Mouse (Mus musculus) left cerebral cortex, postnatal 14 days (tissue): Measurements from ENCODE around the gene Kirrel2. TPM values are rescaled to one million over a fixed set of nuclear protein-coding genes. Genes with fewer than 3 reads are reported as not detected.

Experiments
- DNase-seq, 2 experiments: peaks; one replicate each; pipeline ENCODE4 v3.0.0; 2021 to 2022; ENCODE audit warnings: low spot score in 2 of 2, mixed read lengths in 1 of 2
- intact Hi-C: fragments of 180-260 bp; cut with DNase I; formaldehyde crosslinking; loops from one replicate; pipeline ENCODE4 v1.15.1; 2025
- total RNA-seq, 2 experiments: library from RNA; stranded (reverse); gene quantifications; 2 replicates each; pipeline ENCODE4 v1.2.3; 2021

The Kirrel2 gene
- total RNA-seq, 2 experiments from 2014 or later = 6.1 to 8.0 TPM

GRCm38 (mm10) chr7:30421890-30422435 is 35.5 kb downstream of the Kirrel2 start:
- intact Hi-C loops = no loop called here
- peak; percentile 93 to 96 for DNase-seq

GRCm38 (mm10) chr7:30421175-30421889 is 36.2 kb downstream of the Kirrel2 start, which contains the start of gene Nfkbid:
TSS of gene Nfkbid (plus strand) at chr7:30421732.
- intact Hi-C loops = no loop called here
- DNase-seq = peak in 1 of 2 experiments; percentile 59

GRCm38 (mm10) chr7:30420673-30421072 is 36.8 kb downstream of the Kirrel2 start:
- intact Hi-C loops = no loop called here
- no peak for DNase-seq

GRCm38 (mm10) chr7:30419561-30420499 is 37.7 kb downstream of the Kirrel2 start, which contains the start of gene Hcst:
TSS of gene Hcst (minus strand) at chr7:30419854.
- no peak for DNase-seq
- intact Hi-C loops = no loop called here

GRCm38 (mm10) chr7:30417856-30418255 is 39.6 kb downstream of the Kirrel2 start:
- no peak for DNase-seq
- intact Hi-C loops = no loop called here

GRCm38 (mm10) chr7:30413596-30413995 is 43.9 kb downstream of the Kirrel2 start, which contains the start of gene Tyrobp:
TSS of gene Tyrobp (plus strand) at chr7:30413760.
- DNase-seq = no peak
- intact Hi-C loops = no loop called here

GRCm38 (mm10) chr7:30412735-30413147 is 44.7 kb downstream of the Kirrel2 start:
- intact Hi-C loops = no loop called here
- DNase-seq = no peak

GRCm38 (mm10) chr7:30411023-30411422 is 46.5 kb downstream of the Kirrel2 start:
- intact Hi-C loops = no loop called here
- DNase-seq = no peak

GRCm38 (mm10) chr7:30409789-30410188 is 47.7 kb downstream of the Kirrel2 start:
- intact Hi-C loops = no loop called here
- no peak for DNase-seq

GRCm38 (mm10) chr7:30408639-30409038 is 48.9 kb downstream of the Kirrel2 start:
- DNase-seq = no peak
- intact Hi-C loops = no loop called here

GRCm38 (mm10) chr7:30402343-30402742 is 55.1 kb downstream of the Kirrel2 start:
- intact Hi-C loops = no loop called here
- DNase-seq = no peak

- intact Hi-C loops = no loop called here
- no peak for DNase-seq
Observed at GRCm38 (mm10) chr7:30399671-30400070, 57.8 kb downstream of the Kirrel2 start.

Other genes with a start within 250 kb of the Kirrel2 start
- 10 to 100 TPM; 55.8 to 59.8 TPM for gene Polr2i, start 225.7 kb downstream of the Kirrel2 start, total RNA-seq
- 100 to 1,000 TPM; 149 to 153 TPM for gene Tbcb, start 225.4 kb downstream of the Kirrel2 start, total RNA-seq
- gene Ovol3, start 222.0 kb downstream of the Kirrel2 start, total RNA-seq = not detected
- gene Thap8, start 177.6 kb downstream of the Kirrel2 start, total RNA-seq = under 1 TPM in 1 of 2 experiments, not detected in 1; 0.26 TPM
- 1 to 10 TPM; 1.2 to 2.0 TPM for gene Wdr62, start 177.3 kb downstream of the Kirrel2 start, total RNA-seq
- gene Clip3, start 166.0 kb downstream of the Kirrel2 start, total RNA-seq = 100 to 1,000 TPM; 499 to 503 TPM
- gene Alkbh6, start 149.0 kb downstream of the Kirrel2 start, total RNA-seq = 10 to 100 TPM; 53.4 to 55.3 TPM
- 1 to 10 TPM; 6.9 to 8.2 TPM for gene Syne4, start 142.9 kb downstream of the Kirrel2 start, total RNA-seq
- under 1 TPM; 0.40 to 0.44 TPM for gene E130208F15Rik, start 135.9 kb downstream of the Kirrel2 start, total RNA-seq
- gene Sdhaf1, start 133.8 kb downstream of the Kirrel2 start, total RNA-seq = 10 to 100 TPM in 1 of 2 experiments, 1 to 10 TPM in 1; 7.3 to 10.2 TPM
- gene Lrfn3, start 94.9 kb downstream of the Kirrel2 start, total RNA-seq = 10 to 100 TPM; 39.1 to 42.5 TPM
- gene Tyrobp, start 43.9 kb downstream of the Kirrel2 start, total RNA-seq = 10 to 100 TPM; 24.9 to 26.1 TPM
- 1 to 10 TPM in 1 of 2 experiments, not detected in 1; 2.6 TPM for gene Hcst, start 37.8 kb downstream of the Kirrel2 start, total RNA-seq
- gene Nfkbid, start 36.0 kb downstream of the Kirrel2 start, total RNA-seq = 1 to 10 TPM; 2.8 to 4.2 TPM
- 1,000 to 10,000 TPM; 1,098 to 1,148 TPM for gene Aplp1, start 12.2 kb downstream of the Kirrel2 start, total RNA-seq
- under 1 TPM; 0.35 to 0.53 TPM for gene Nphs1, start 625 bp upstream of the Kirrel2 start, total RNA-seq
- gene Prodh2, start 35.9 kb upstream of the Kirrel2 start, total RNA-seq = not detected
- gene Arhgap33, start 77.4 kb upstream of the Kirrel2 start, total RNA-seq = 100 to 1,000 TPM; 233 to 246 TPM
- 10 to 100 TPM in 1 of 2 experiments, 1 to 10 TPM in 1; 5.3 to 10.8 TPM for gene Hspb6, start 94.5 kb upstream of the Kirrel2 start, total RNA-seq
- 1 to 10 TPM; 2.7 to 3.8 TPM for gene Proser3, start 94.6 kb upstream of the Kirrel2 start, total RNA-seq
- gene Lin37, start 102.1 kb upstream of the Kirrel2 start, total RNA-seq = 10 to 100 TPM; 37.5 to 39.0 TPM
- 10 to 100 TPM; 60.2 to 61.4 TPM for gene U2af1l4, start 105.6 kb upstream of the Kirrel2 start, total RNA-seq
- 1 to 10 TPM; 3.8 to 4.6 TPM for gene Gm49396, start 105.7 kb upstream of the Kirrel2 start, total RNA-seq
- 10 to 100 TPM; 81.0 to 81.3 TPM for gene Psenen, start 105.9 kb upstream of the Kirrel2 start, total RNA-seq
- gene Igflr1, start 107.7 kb upstream of the Kirrel2 start, total RNA-seq = 1 to 10 TPM; 1.1 to 1.6 TPM
- 10 to 100 TPM; 48.5 to 49.0 TPM for gene Kmt2b, start 131.0 kb upstream of the Kirrel2 start, total RNA-seq
- gene Zbtb32, start 141.2 kb upstream of the Kirrel2 start, total RNA-seq = not detected
- gene Upk1a, start 155.2 kb upstream of the Kirrel2 start, total RNA-seq = under 1 TPM; 0.32 to 0.48 TPM
- gene Cox6b1, start 168.5 kb upstream of the Kirrel2 start, total RNA-seq = 100 to 1,000 TPM; 783 to 807 TPM
- gene Etv2, start 178.2 kb upstream of the Kirrel2 start, total RNA-seq = not detected
- gene Rbm42, start 192.6 kb upstream of the Kirrel2 start, total RNA-seq = 10 to 100 TPM; 67.9 to 69.0 TPM
- 1 to 10 TPM; 5.9 to 6.5 TPM for gene Haus5, start 207.3 kb upstream of the Kirrel2 start, total RNA-seq
- gene Pmis2, start 213.9 kb upstream of the Kirrel2 start, total RNA-seq = not detected
- gene 2200002J24Rik, start 241.2 kb upstream of the Kirrel2 start, total RNA-seq = not detected